Mouse (Mus musculus): ENCODE results near the gene Lipc.

- TF ChIP-seq CTCF (IDR thresholded peaks at IDR 0.05; ENCODE audit: low read depth, low read length) (no peak), POLR2A (IDR thresholded peaks at IDR 0.05; ENCODE audit: extremely low read depth, insufficient read depth, low read length) (no peak)
These were observed 4.7 kb downstream of the Lipc start for GRCm38 (mm10) chr9:70947312-70947711.
